Mouse (Mus musculus) hindbrain, embryonic 16.5 days (tissue): Measurements from ENCODE around the gene Tfb1m. TPM values are rescaled to one million over a fixed set of nuclear protein-coding genes. Genes with fewer than 3 reads are reported as not detected.

Experiments used
- ATAC-seq: fragments of 200-750 bp; cut with Nextera tagmentation; 2 replicates; pipeline ENCODE4 v1.8.0; 2017; ENCODE audit warnings: moderate TSS enrichment, moderate library complexity
- H3K27ac ChIP-seq: fragments of 300-500 bp; sonication (generic); 2 replicates; pipeline ENCODE4 v1.5.1; 2014; ENCODE audit warnings: low read depth, mild to moderate bottlenecking, control low read depth, low read length, moderate library complexity
- H3K27me3 ChIP-seq: fragments of 300-500 bp; sonication (generic); replicated peaks from 2 replicates; pipeline ENCODE4 v1.6.1; 2014; ENCODE audit warnings: low read length; ENCODE audit not compliant: control insufficient read depth, insufficient read depth
- H3K36me3 ChIP-seq: fragments of 300-500 bp; sonication (generic); 2 replicates; pipeline ENCODE4 v1.6.1; 2014; ENCODE audit warnings: mild to moderate bottlenecking, low read length, moderate library complexity, mixed read lengths; ENCODE audit not compliant: control insufficient read depth, insufficient read depth
- H3K4me1 ChIP-seq: fragments of 300-500 bp; sonication (generic); 2 replicates; pipeline ENCODE4 v1.6.1; 2014; ENCODE audit warnings: low read depth, low read length; ENCODE audit not compliant: control insufficient read depth, insufficient read depth
- H3K4me2 ChIP-seq: fragments of 300-500 bp; sonication (generic); 2 replicates; pipeline ENCODE4 v1.6.1; 2014; ENCODE audit warnings: mild to moderate bottlenecking, low read length, control low read depth, moderate library complexity
- H3K4me3 ChIP-seq: fragments of 300-500 bp; sonication (generic); 2 replicates; pipeline ENCODE4 v1.5.1; 2014; ENCODE audit warnings: mild to moderate bottlenecking, low read length, control low read depth, moderate library complexity
- H3K9ac ChIP-seq: fragments of 300-500 bp; sonication (generic); 2 replicates; pipeline ENCODE4 v1.6.1; 2014; ENCODE audit warnings: low read depth, mild to moderate bottlenecking, control low read depth, low read length, moderate library complexity
- H3K9me3 ChIP-seq: fragments of 300-500 bp; sonication (generic); 2 replicates; pipeline ENCODE4 v1.6.1; 2014; ENCODE audit warnings: mild to moderate bottlenecking, low read length, moderate library complexity; ENCODE audit not compliant: control insufficient read depth
- WGBS: fragments of 180-500 bp; shearing (Covaris S2); extraction: QIAGEN DNeasy Blood & Tissue Kit; methylation state at CpG from one replicate; pipeline ENCODE4 v1.1.7; 2014; 5-methylcytosine and 5-hydroxymethylcytosine counted together
- polyA plus RNA-seq: library from polyadenylated mRNA; unstranded; fragments of >200 nt; fragmentation: Nextera tagmentation; extraction: Ambion mirVana; gene quantifications from 2 replicates; pipeline ENCODE4 v1.2.1, GENCODE M21; 2015

Gene Tfb1m
- polyA plus RNA-seq, 1 experiment from 2014 or later = 13.3 TPM

GRCm38 (mm10) chr17:3487721-3488601 is 69.6 kb downstream of the Tfb1m start:
- no peaks in the 10 kb centered on the region for H3K27me3 ChIP-seq
- no peaks in the 10 kb centered on the region for H3K36me3 ChIP-seq
- no peaks in the 10 kb centered on the region for H3K9me3 ChIP-seq
- no peak overlapping the region for H3K27ac ChIP-seq
- H3K9ac ChIP-seq = no peak overlapping the region
- no peaks in the 10 kb centered on the region for H3K4me1 ChIP-seq
- H3K4me2 ChIP-seq = no peak overlapping the region
- 72% methylated on average over 12 of the region's 12 CpGs for WGBS
- no peak overlapping the region for H3K4me3 ChIP-seq
- ATAC-seq = no peak

DNA sequence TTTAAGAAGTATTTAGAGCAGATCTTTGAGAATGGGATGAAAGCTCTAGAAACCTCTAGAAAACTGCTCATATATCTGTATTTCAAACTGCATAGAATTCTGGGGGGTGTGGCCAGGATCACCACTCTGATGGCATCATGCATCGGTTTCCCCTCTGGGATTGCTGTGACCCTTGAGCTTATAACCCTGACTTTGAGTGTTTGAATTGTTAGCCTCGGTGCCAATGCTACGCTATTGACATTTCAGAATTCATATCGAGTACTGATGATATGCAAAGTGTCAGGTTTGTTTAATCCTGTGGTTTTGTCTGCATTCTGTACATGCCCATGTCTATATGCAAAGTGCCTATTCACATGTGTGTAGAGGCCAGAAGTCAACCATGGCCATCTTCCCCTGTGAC is 70.4 kb downstream of the Tfb1m start:
- H3K9me3 ChIP-seq = no peaks in the 10 kb centered on the region
- no peaks in the 10 kb centered on the region for H3K36me3 ChIP-seq
- H3K4me3 ChIP-seq = no peak overlapping the region
- no peak overlapping the region for H3K4me2 ChIP-seq
- no peaks in the 10 kb centered on the region for H3K4me1 ChIP-seq
- no peaks in the 10 kb centered on the region for H3K27me3 ChIP-seq
- H3K9ac ChIP-seq = no peak overlapping the region
- no peak overlapping the region for H3K27ac ChIP-seq
- ATAC-seq = no peak
- WGBS = 90% methylated on average over 4 of the region's 4 CpGs

DNA sequence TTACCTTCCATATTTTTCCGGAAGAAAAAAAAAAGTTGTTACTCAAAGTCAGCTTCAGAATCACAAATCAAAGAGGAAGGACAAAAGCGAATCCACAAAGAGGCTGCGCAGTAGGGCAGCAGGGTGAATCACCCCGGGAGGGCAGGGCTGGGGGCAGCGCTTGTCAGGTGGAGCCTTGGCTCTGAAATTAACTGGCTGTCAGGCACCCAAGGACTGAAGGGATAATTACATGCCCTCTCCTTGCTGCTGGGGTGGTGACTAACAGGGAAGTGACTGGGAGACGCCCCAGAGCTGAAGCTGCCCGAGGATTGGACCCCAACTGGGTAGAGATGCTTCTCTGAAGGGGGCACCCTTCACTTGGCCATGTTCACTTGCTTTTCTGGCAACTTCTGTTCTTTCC is 71.7 kb downstream of the Tfb1m start:
- Histone ChIP-seq H3K27ac (no peak overlapping the region), H3K9me3 (no peaks in the 10 kb centered on the region), H3K27me3 (no peaks in the 10 kb centered on the region), H3K4me1 (no peaks in the 10 kb centered on the region), H3K4me3 (no peak overlapping the region), H3K36me3 (no peaks in the 10 kb centered on the region), H3K9ac (no peak overlapping the region), H3K4me2 (no peak overlapping the region)
- WGBS = 77% methylated on average over 7 of the region's 7 CpGs
- ATAC-seq = no peak

DNA sequence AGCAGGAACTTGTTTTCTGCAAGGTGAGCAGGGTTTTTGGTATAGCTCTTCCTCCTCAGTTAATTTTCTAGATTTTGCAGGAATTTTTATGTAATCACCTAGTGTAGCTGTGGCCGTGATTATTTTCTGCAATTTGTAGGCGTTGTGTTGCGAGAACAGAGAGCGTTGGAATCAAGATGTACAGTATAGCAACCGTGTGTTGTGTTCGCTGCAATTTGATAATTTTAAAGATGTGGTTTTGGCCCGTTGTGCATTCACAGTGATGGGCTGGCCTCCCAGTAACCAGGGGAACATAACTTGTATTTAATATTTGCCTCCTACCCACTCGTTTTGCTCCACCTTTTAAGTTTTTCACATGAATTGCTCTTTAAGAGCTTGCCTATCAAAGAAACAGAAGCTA is 74.5 kb downstream of the Tfb1m start:
- 89% methylated on average over 8 of the region's 8 CpGs for WGBS
- no peak for ATAC-seq
- no peaks in the 10 kb centered on the region for H3K36me3 ChIP-seq

GRCm38 (mm10) chr17:3481576-3482575 is 75.7 kb downstream of the Tfb1m start:
- no peaks in the 10 kb centered on the region for H3K4me1 ChIP-seq
- 58% methylated on average over 7 of the region's 7 CpGs for WGBS
- no peak overlapping the region for H3K4me2 ChIP-seq
- no peaks in the 10 kb centered on the region for H3K9me3 ChIP-seq
- no peaks in the 10 kb centered on the region for H3K27me3 ChIP-seq
- no peak overlapping the region for H3K9ac ChIP-seq
- ATAC-seq = no peak
- no peak overlapping the region for H3K4me3 ChIP-seq
- H3K36me3 ChIP-seq = no peaks in the 10 kb centered on the region
- no peak overlapping the region for H3K27ac ChIP-seq

More for the DNA sequence above, 74.5 kb downstream of the Tfb1m start:
- H3K9me3 ChIP-seq = no peaks in the 10 kb centered on the region
- H3K4me3 ChIP-seq = no peak overlapping the region
- H3K9ac ChIP-seq = no peak overlapping the region
- no peaks in the 10 kb centered on the region for H3K27me3 ChIP-seq
- no peaks in the 10 kb centered on the region for H3K4me1 ChIP-seq
- no peak overlapping the region for H3K27ac ChIP-seq
- H3K4me2 ChIP-seq = no peak overlapping the region

- WGBS = 70% methylated on average over 2 of the region's 2 CpGs
- Histone ChIP-seq H3K27me3 (no peaks in the 10 kb centered on the region), H3K9ac (no peak overlapping the region), H3K4me1 (no peaks in the 10 kb centered on the region), H3K4me3 (no peak overlapping the region), H3K9me3 (no peaks in the 10 kb centered on the region), H3K27ac (no peak overlapping the region), H3K36me3 (no peaks in the 10 kb centered on the region), H3K4me2 (no peak overlapping the region)
- no peak for ATAC-seq
These were observed 81.0 kb downstream of the Tfb1m start for GRCm38 (mm10) chr17:3476546-3476945.

DNA sequence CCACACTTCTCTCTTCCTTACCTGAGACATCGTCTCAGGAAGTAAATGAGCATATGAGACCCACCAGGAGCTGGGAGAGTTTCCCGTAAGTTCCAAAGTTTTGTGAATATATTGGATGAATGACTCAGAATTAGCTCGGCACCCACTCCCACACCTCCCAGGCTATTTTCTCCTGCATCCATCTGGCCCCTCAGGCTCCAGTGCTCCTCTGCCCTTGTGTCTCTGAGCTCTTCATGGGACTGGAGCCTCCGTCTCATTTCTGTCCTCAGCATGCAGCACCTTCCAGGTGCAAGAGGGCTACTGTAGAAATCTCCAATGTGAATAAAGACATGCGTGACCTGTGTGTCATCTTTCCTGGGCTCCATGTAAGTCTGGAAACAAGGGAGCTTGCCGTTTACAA is 85.6 kb downstream of the Tfb1m start:
- no peak for ATAC-seq
- H3K9me3 ChIP-seq = no peaks in the 10 kb centered on the region
- no peak overlapping the region for H3K4me2 ChIP-seq
- WGBS = 79% methylated on average over 6 of the region's 6 CpGs
- no peak overlapping the region for H3K4me3 ChIP-seq
- no peak overlapping the region for H3K27ac ChIP-seq
- no peaks in the 10 kb centered on the region for H3K4me1 ChIP-seq
- no peaks in the 10 kb centered on the region for H3K27me3 ChIP-seq
- no peak overlapping the region for H3K9ac ChIP-seq
- H3K36me3 ChIP-seq = no peaks in the 10 kb centered on the region
